Mouse (Mus musculus): ENCODE results near the gene Arhgap25.

DNA sequence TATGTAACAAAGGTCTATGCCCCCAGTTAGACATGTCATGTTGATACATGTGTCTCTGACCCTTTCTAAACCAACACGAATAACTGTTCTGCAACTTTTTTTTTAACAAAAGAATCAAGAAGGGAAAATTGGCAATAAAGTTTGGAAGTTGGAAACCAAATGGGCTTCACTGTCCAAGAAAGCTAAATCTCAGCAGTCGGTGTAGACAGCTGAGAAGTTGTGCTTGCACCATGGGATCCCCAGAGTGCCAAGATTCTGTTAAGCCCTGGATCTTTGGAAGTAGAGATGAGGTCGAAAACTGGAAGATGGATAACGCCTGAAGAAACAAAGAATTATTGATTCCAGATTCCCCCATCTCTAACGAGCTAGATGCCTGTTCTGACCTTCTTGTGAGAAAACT, 32.1 kb upstream of the Arhgap25 start:
- TF ChIP-seq CTCF (IDR thresholded peaks at IDR 0.05; ENCODE audit: extremely low read depth, insufficient read length, insufficient replicate concordance, low read depth, low read length): no peak
- TF ChIP-seq POLR2A (IDR thresholded peaks at IDR 0.05; ENCODE audit: low read depth, low read length): no peak
